Mouse (Mus musculus) brain, embryonic 14.5 days (tissue): ENCODE data around the gene Cfap43.
A peak's percentile ranks its signal among the peaks of the same experiment; 100 is the strongest.

Source experiments
- CTCF ChIP-seq: fragments of 200-500 bp; IDR thresholded peaks from 2 replicates; pipeline ENCODE4 v1.5.1; 2012; ENCODE audit warnings: inconsistent platforms, mild to moderate bottlenecking, moderate library complexity, borderline replicate concordance; ENCODE audit not compliant: insufficient read depth, insufficient read length; ENCODE audit errors: extremely low read depth
- POLR2A ChIP-seq: fragments of 200-500 bp; IDR thresholded peaks from 2 replicates; pipeline ENCODE4 v1.6.1; 2012; ENCODE audit warnings: mild to moderate bottlenecking, inconsistent platforms, borderline replicate concordance; ENCODE audit not compliant: poor library complexity, insufficient read depth, insufficient read length, severe bottlenecking; ENCODE audit errors: extremely low read depth

DNA sequence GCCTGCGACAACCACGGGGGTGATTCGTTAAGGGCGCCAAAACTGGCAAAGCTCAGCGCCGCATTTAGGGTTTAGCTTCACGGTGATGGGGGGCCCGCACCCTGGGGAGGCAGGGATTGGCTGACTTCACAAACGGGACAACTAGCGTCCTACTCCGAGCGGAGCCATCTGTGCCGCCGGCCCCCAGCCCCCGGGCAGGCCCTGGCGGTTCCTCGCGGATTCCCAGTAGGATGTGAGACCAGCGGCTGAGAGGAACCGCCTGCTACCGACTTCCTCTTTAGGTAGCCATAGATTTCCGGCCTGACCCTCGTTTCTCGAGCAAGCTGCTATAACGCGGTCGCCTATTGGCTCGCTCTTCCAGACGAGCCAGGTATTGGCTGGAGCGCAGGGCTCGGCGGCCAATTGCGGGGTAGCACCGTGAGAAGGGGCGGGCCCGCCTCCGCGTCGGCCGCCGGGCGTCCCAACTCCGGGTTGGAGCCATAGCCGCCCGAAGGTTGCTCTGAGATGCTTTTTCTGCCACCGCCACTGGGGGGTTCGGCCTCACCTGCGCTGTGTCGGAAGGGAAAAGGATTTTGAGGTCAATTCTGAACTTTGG, 53.6 kb downstream of the Cfap43 start, which contains the start of gene Gsto2:
- TF ChIP-seq POLR2A (peak; percentile 59; the same call in 1 of the 2 replicates), CTCF (peak; percentile 66)
